Mouse (Mus musculus) central nervous system, embryonic 11.5 days (tissue): Measurements from ENCODE around the gene Cd33. TPM values are rescaled to one million over a fixed set of nuclear protein-coding genes. Genes with fewer than 3 reads are reported as not detected.

ENCODE experiments used
- polyA plus RNA-seq: library from polyadenylated mRNA; depleted of rRNA; stranded (reverse); fragments of >200 nt; gene quantifications from 2 replicates; pipeline ENCODE4 v1.2.3, GENCODE M21; 2012; rRNA removed

Gene Cd33
- polyA plus RNA-seq = 0.83 and 2.2 TPM in 2 replicates

GRCm38 (mm10) chr7:43544225-43544977 lies at the start of gene Cd33:
Cd33 (minus strand) TSS chr7:43544428.

GRCm38 (mm10) chr7:43579440-43580171 lies 35.4 kb upstream of the Cd33 start, which contains the start of gene Zfp719:
Zfp719 (plus strand) TSS chr7:43579610.

GRCm38 (mm10) chr7:43562006-43562633 lies 17.9 kb upstream of the Cd33 start, which contains the start of gene Zfp658:
Zfp658 (plus strand) TSS chr7:43562256.

GRCm38 (mm10) chr7:43489631-43490125 lies 54.5 kb downstream of the Cd33 start, which contains the start of gene Iglon5:
Iglon5 (minus strand) TSS chr7:43490075.

Other genes with a start within 250 kb of the Cd33 start
- 7.7 and 12.3 TPM in 2 replicates for gene Zfp715, start 231.1 kb downstream of the Cd33 start, polyA plus RNA-seq
- gene Siglecf, start 193.1 kb downstream of the Cd33 start, polyA plus RNA-seq = 0.26 and 0.29 TPM in 2 replicates
- gene Siglecg, start 136.2 kb downstream of the Cd33 start, polyA plus RNA-seq = 0.26 and 0.39 TPM in 2 replicates
- gene Lim2, start 116.8 kb downstream of the Cd33 start, polyA plus RNA-seq = 0.16 TPM in 1 of 2 replicates, not detected in the other
- gene Nkg7, start 107.4 kb downstream of the Cd33 start, polyA plus RNA-seq = not detected in 2 replicates
- gene Cldnd2, start 103.6 kb downstream of the Cd33 start, polyA plus RNA-seq = not detected in 2 replicates
- gene Etfb, start 100.3 kb downstream of the Cd33 start, polyA plus RNA-seq = 144 and 159 TPM in 2 replicates
- gene Gm45233, start 100.3 kb downstream of the Cd33 start, polyA plus RNA-seq = 0.34 and 0.98 TPM in 2 replicates
- gene Vsig10l, start 81.3 kb downstream of the Cd33 start, polyA plus RNA-seq = 3.1 and 3.4 TPM in 2 replicates
- gene Iglon5, start 54.4 kb downstream of the Cd33 start, polyA plus RNA-seq = 23.5 and 37.8 TPM in 2 replicates
- gene 4931406B18Rik, start 38.5 kb downstream of the Cd33 start, polyA plus RNA-seq = not detected in 2 replicates
- 8.8 TPM in 2 replicates for gene Zfp658, start 17.8 kb upstream of the Cd33 start, polyA plus RNA-seq
- gene Zfp719, start 35.2 kb upstream of the Cd33 start, polyA plus RNA-seq = 5.7 and 8.6 TPM in 2 replicates
- 0.60 and 0.61 TPM in 2 replicates for gene Zfp819, start 62.7 kb upstream of the Cd33 start, polyA plus RNA-seq
- 0.04 TPM in 1 of 2 replicates, not detected in the other for gene Ceacam18, start 90.3 kb upstream of the Cd33 start, polyA plus RNA-seq
- 0.53 and 0.58 TPM in 2 replicates for gene Siglece, start 115.7 kb upstream of the Cd33 start, polyA plus RNA-seq
- 12.8 and 13.0 TPM in 2 replicates for gene Ctu1, start 127.6 kb upstream of the Cd33 start, polyA plus RNA-seq
- gene Klk14, start 146.0 kb upstream of the Cd33 start, polyA plus RNA-seq = 0.13 and 0.22 TPM in 2 replicates
- 0.16 and 0.27 TPM in 2 replicates for gene Klk13, start 168.1 kb upstream of the Cd33 start, polyA plus RNA-seq
- gene Klk12, start 224.5 kb upstream of the Cd33 start, polyA plus RNA-seq = not detected in 2 replicates
- not detected in 2 replicates for gene Klk11, start 230.2 kb upstream of the Cd33 start, polyA plus RNA-seq
- 0.18 and 0.27 TPM in 2 replicates for gene Klk10, start 236.6 kb upstream of the Cd33 start, polyA plus RNA-seq
- 0.04 TPM in 1 of 2 replicates, not detected in the other for gene Klk9, start 247.5 kb upstream of the Cd33 start, polyA plus RNA-seq